Mouse (Mus musculus) ZHBTc4 (cell line): ENCODE measurements around the gene 1700031F05Rik.
A peak's percentile ranks its signal among the peaks of the same experiment; 100 is the strongest.
"Not testable (repeated sequence)": the region's sequence is repeated elsewhere in the genome, so short reads cannot be mapped to it uniquely, and the experiment has no call there.

Source experiments
- DNase-seq: peaks from one replicate; pipeline ENCODE4 v3.0.0-alpha.2; 2011; ENCODE audit warnings: low read depth, low spot score

The 1700031F05Rik gene

DNA sequence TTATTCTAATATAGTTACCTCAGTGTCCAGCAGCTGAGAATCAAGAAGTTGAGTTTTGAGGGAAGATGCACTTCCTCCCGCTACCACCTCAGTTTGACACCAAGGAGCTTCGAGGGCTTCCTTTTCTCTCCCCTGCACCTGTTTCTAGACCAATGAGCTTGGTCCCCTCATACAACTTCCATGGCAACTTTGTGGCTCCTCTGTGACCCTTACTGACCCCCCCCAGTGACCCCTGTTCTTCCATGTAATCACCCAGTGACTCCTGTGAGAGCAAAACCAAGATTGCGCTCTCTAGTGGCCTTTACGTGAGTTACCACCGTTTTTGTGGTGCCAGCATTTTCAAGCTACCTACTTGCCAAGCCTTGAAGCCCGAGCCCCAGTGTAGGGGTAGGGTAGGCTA lies at the start of gene 1700031F05Rik:
Gene 1700031F05Rik, minus strand, starts transcription at position 101 of the 400 bp plus-strand sequence.
- peak; percentile 1 for DNase-seq

DNA sequence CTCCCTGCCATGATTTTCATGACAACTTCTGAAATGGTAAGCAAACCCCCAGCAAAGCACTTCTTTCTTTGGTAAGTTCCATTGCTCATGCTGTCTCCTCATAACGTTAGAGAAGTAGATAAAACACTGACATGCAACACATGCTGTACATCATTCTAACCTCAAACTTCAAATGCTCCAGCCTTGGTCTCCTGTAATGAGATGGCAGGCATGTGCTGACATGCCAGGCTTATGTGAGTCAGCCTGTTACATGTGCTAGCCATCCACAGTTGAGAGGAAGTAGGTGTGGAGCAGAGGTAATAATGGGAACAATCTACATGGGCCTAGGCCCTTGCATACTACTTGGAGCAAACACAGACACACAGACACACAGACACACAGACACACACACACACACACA lies 47.1 kb upstream of the 1700031F05Rik start:
- DNase-seq = not testable (repeated sequence)

DNA sequence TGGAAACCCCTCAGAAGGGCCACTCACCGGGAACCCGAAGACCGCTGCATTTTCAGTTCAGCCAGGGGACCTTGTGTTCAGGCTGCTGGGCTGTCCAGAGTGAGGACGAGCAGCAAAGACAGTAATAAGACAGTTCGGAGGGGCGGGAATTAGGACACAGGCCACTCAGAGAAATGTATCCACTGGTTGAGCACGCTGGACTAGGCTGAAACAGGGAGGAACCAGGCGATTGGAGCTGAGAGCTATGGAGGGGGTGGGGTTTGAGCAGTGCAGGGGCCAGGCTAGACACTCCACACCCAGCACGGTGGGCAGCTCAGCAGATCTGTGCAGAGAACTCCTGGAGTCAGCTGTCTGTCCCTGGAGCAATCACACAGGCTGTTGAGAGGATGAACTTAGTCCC lies 40.8 kb upstream of the 1700031F05Rik start, which contains the start of the genes Dmrtc1a and 1700011M02Rik:
Gene Dmrtc1a, minus strand, starts transcription at position 101 of the 400 bp plus-strand sequence.
Gene 1700011M02Rik, plus strand, starts transcription at position 319 of the 400 bp plus-strand sequence.
- not testable (repeated sequence) for DNase-seq

DNA sequence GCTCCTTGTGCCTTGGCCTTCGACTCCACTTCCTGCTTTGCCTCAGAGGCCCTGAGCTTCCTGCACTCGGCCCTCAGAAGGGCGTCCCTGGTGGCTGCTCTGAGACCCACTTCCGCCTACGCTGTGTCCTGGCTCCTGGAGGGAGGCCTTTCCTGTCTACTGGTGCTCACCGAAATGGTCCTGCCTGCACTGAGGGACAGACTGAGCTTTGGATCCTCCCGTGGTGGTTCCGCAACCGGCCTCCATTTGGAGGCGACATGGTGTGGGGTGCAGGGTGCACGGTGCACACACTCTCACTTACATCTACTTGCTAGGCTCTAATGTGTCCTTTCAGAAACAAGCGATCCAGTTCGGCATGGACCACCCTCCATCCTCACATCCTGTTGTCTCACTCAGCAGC lies 13.3 kb downstream of the 1700031F05Rik start, which contains the start of gene Dmrtc1c2:
Gene Dmrtc1c2, minus strand, starts transcription at position 101 of the 400 bp plus-strand sequence.
- not testable (repeated sequence) for DNase-seq

DNA sequence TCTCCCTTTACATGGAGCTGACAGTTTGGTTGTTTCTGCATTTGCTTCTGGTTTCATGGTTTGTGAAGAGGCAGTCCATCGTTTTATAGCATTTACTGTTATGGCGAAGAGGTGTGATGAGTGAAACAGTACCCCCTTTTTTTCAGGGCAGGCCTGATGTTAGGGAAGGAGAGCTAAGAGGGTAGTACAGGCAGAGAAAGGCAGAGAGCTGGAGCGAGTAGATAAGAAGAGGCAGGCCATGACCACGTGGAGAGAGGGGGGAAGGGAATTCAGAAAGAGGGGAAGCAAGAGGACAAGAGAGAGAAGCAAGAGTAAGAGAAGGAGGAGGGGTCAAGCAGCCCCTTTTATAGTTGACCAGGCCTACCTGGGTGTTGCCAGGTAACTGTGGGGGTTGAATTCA lies 55.5 kb downstream of the 1700031F05Rik start:
- DNase-seq = no peak
